Mouse (Mus musculus) heart, adult 2 months (tissue): ENCODE measurements around the gene Lmf2. TPM values are rescaled to one million over a fixed set of nuclear protein-coding genes. Genes with fewer than 3 reads are reported as not detected.

Experiments
- DNase-seq, 2 experiments: peaks; one replicate each; pipeline ENCODE4 v3.0.0; 2021
- H3K27ac ChIP-seq: fragments of 200-600 bp; 2 replicates; pipeline ENCODE4 v1.8.1; 2022
- H3K27me3 ChIP-seq: fragments of 200-500 bp; 2 replicates; pipeline ENCODE4 v1.6.1; 2012; ENCODE audit warnings: mild to moderate bottlenecking, low read length, inconsistent platforms, mixed read lengths; ENCODE audit not compliant: control insufficient read depth, insufficient read depth
- H3K36me3 ChIP-seq: fragments of 200-500 bp; 2 replicates; pipeline ENCODE4 v1.6.1; 2012; ENCODE audit warnings: low read length, inconsistent platforms; ENCODE audit not compliant: control insufficient read depth, insufficient read depth
- H3K4me1 ChIP-seq: fragments of 200-500 bp; 2 replicates; pipeline ENCODE4 v1.6.1; 2011; ENCODE audit warnings: low read length; ENCODE audit not compliant: control insufficient read depth, insufficient read depth
- H3K4me3 ChIP-seq: fragments of 200-600 bp; 2 replicates; pipeline ENCODE4 v1.8.1; 2022
- H3K79me2 ChIP-seq: fragments of 200-500 bp; replicated peaks from 2 replicates; pipeline ENCODE4 v1.6.1; 2012; ENCODE audit warnings: mild to moderate bottlenecking, inconsistent platforms, low read length, moderate library complexity, mixed read lengths; ENCODE audit not compliant: control insufficient read depth, insufficient read depth
- H3K9ac ChIP-seq: fragments of 200-500 bp; 2 replicates; pipeline ENCODE4 v1.6.1; 2012; ENCODE audit warnings: low read depth, mild to moderate bottlenecking, control low read depth, inconsistent platforms, low read length, mixed read lengths
- CTCF ChIP-seq: fragments of 200-600 bp; IDR thresholded peaks from 2 replicates; pipeline ENCODE4 v1.8.1; 2022; ENCODE audit warnings: antibody characterized with exemption, mild to moderate bottlenecking, moderate library complexity
- EP300 ChIP-seq: fragments of 200-500 bp; IDR thresholded peaks from 2 replicates; pipeline ENCODE4 v1.6.1; 2011; ENCODE audit warnings: low read depth, low read length, control low read depth; ENCODE audit not compliant: insufficient read depth
- POLR2A ChIP-seq: fragments of 200-500 bp; IDR thresholded peaks from 2 replicates; pipeline ENCODE4 v1.6.1; 2011; ENCODE audit warnings: mild to moderate bottlenecking, low read depth, low read length, control low read depth; ENCODE audit not compliant: insufficient read depth
- WGBS: fragments of 180-500 bp; shearing (Covaris S2); methylation state at CpG from one replicate; pipeline ENCODE4 v1.1.7; 2018; 5-methylcytosine and 5-hydroxymethylcytosine counted together
- intact Hi-C: fragments of 180-260 bp; cut with DNase I; formaldehyde crosslinking; loops from one replicate; pipeline ENCODE4 v1.15.1; 2025
- microRNA-seq, 2 experiments: library from miRNA; unstranded; fragments of <30 nt; microRNA quantifications; one replicate each; pipeline ENCODE4 v1.2.0; 2021
- polyA plus RNA-seq: library from polyadenylated mRNA; depleted of rRNA; stranded (reverse); fragments of >200 nt; gene quantifications from 2 replicates; pipeline ENCODE4 v1.2.3, GENCODE M21; 2012; rRNA removed
- total RNA-seq, 2 experiments: library from RNA; stranded (reverse); gene quantifications; 2 replicates each; pipeline ENCODE4 v1.2.3; 2021

Gene Lmf2
- total and polyA plus RNA-seq, 3 experiments: 25.7 to 33.3 (median 26.1) TPM

DNA sequence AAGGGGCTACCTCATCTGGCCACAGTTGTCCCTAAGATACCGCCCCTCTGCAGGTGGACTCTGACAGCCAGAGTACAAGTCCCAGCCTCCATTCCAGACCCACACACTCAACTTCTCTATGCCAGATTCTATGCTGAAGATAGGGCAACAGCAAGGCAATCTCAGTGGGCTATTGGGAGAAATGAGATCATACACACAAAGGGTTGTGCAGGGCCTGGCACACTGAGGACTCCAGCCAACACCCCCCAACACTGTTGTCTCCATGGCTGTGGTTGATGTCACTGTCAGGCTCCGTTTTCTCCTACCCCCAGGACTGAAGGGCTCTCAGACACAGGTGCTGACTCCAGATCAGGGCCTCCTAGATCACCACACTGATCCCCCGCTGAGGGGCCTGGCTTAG lies 41.4 kb downstream of the Lmf2 start:
- intact Hi-C loops: loop anchor here (2.0 kb wide), 1 partner anchor 41 kb away; the partner anchor contains the start of genes Lmf2 and Ncaph2
- no peak overlapping the region; the same call in 1 of the 2 replicates for H3K27ac ChIP-seq
- WGBS: 24% methylated on average over 3 of the region's 3 CpGs
- no peaks in the 10 kb centered on the region for H3K27me3 ChIP-seq
- no peak for DNase-seq
- TF ChIP-seq CTCF (no peak), POLR2A (no peak), EP300 (no peak)
- H3K79me2 ChIP-seq: peaks cover 19% of the 10 kb centered on the region
- no peaks in the 10 kb centered on the region for H3K36me3 ChIP-seq
- peaks cover 22% of the 10 kb centered on the region for H3K4me1 ChIP-seq
- peak overlapping the region; percentile 71 for H3K4me3 ChIP-seq
- peak overlapping the region; percentile 87 for H3K9ac ChIP-seq

DNA sequence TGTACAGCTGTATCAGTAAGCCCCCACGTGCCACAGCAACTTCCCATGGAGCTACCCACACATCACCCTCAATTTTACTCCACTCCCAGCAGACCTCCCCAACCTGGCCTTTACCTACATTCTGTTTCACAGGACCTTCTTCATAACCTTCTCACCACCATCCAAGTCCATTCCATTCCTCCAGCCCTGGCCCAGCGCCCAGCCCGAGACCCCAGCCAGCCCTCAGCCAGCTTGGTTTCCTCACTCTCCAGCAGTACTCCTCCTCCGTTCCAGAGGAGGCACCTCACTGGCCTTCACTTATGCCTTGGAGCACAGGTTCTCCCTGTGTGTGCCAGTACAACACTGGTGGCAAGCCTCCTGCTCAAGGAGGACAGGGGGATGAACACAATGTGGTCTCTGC lies 42.1 kb downstream of the Lmf2 start:
- Histone ChIP-seq H3K27me3 (no peaks in the 10 kb centered on the region), H3K36me3 (no peaks in the 10 kb centered on the region), H3K9ac (no peak overlapping the region), H3K27ac (no peak overlapping the region), H3K4me1 (peaks cover 26% of the 10 kb centered on the region), H3K4me3 (no peak overlapping the region), H3K79me2 (peaks cover 19% of the 10 kb centered on the region)
- WGBS: 61% methylated on average over 4 of the region's 4 CpGs
- no peak for DNase-seq
- TF ChIP-seq EP300 (no peak), POLR2A (no peak), CTCF (no peak)
- intact Hi-C loops: no loop called here

DNA sequence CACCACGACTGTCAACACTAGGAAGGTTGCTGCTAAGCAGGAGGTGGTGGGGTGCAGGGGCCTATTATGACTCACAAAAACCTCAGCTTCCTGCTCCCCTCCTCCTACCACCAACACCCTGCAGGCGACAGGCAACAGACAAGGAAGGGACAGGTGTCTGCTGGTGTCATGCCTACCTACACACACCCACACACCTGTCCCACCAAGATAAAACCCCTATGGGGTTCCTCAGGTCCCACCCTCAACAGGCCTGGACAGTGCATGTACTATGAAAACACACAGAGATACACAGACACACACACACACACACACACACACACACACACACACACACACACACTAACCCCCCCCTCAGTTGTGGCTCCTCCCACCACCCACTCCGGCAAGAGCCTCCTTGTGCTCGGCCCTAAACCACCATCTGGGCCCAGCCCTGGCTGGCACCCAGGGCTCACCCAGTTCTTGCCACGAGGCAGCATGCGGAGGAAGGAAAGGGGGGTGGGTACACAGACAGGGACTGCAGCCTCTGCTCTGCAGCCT lies 45.4 kb downstream of the Lmf2 start:
- Histone ChIP-seq H3K27me3 (no peaks in the 10 kb centered on the region), H3K9ac (no peak overlapping the region), H3K4me3 (no peak overlapping the region), H3K4me1 (peaks cover 27% of the 10 kb centered on the region), H3K27ac (no peak overlapping the region), H3K36me3 (no peaks in the 10 kb centered on the region), H3K79me2 (peaks cover 22% of the 10 kb centered on the region)
- intact Hi-C loops: no loop called here
- DNase-seq: peak in 1 of 2 experiments; percentile 45
- 18% methylated on average over 6 of the region's 6 CpGs for WGBS
- no peak for TF ChIP-seq CTCF
- no peak for TF ChIP-seq POLR2A
- no peak for TF ChIP-seq EP300

DNA sequence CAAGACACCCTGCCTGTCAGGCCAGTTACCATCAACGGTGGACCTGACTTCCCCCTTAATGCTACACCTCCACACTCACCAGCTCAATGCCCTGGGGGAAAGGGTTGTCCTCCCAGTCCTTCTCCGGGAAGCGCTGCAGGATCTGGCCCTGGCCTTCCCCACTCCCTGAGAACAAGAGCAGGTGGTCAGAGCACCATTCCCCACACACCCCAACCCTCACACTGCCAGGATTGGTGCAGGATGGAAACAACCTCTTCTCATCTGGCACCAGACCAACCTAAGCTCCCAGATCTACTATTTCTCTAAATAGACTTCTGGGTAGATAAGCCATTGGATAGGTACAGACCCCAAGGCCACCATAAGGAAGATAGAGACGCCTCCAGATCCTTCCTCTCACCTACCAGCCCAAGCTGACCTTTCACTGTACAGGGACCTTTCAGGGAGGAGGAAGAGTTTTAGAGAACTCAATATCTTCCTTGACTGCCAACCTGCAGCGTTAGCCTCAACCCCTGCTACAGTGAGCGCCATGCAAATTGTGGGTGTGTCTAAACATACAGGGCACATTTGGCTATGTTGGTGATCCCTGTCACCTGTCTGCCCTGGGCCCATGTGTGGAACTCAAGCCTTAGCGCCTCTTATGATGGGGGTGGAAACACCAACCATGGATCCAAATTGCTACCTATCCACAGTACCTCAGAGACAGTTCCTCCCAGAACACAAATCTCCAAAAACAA lies 46.9 kb downstream of the Lmf2 start:
- TF ChIP-seq CTCF (no peak), POLR2A (no peak), EP300 (no peak)
- DNase-seq: no peak
- intact Hi-C loops: no loop called here
- Histone ChIP-seq H3K4me1 (peaks cover 22% of the 10 kb centered on the region), H3K27ac (no peak overlapping the region), H3K9ac (no peak overlapping the region), H3K79me2 (peaks cover 11% of the 10 kb centered on the region), H3K4me3 (no peak overlapping the region), H3K36me3 (no peaks in the 10 kb centered on the region), H3K27me3 (no peaks in the 10 kb centered on the region)
- WGBS: 65% methylated on average over 7 of the region's 7 CpGs

DNA sequence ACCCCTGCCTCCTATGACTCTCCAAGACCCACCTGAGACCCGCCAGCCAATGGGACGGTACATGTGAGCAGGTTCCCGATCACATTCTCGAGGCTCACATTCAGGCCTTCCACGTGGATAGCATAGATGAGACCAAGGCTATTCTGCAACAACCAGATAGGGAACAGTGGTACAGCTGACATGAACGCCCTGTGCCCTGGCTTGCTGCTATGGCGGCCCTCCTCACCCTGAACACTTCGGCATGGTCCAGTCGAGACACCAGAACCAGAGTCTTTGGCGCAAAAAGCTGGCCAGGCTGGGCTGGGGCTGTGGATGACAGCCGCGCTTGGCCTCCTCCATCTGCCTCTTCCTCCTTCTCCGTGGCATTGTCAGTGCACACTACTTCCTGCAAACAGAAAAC lies 48.0 kb downstream of the Lmf2 start:
- intact Hi-C loops: no loop called here
- Histone ChIP-seq H3K4me1 (peaks cover 17% of the 10 kb centered on the region), H3K4me3 (no peak overlapping the region), H3K27ac (no peak overlapping the region), H3K9ac (no peak overlapping the region), H3K79me2 (peaks cover 7% of the 10 kb centered on the region), H3K36me3 (no peaks in the 10 kb centered on the region), H3K27me3 (no peaks in the 10 kb centered on the region)
- TF ChIP-seq CTCF: no peak
- whole genome bisulfite sequencing: 72% methylated on average over 13 of the region's 13 CpGs
- DNase-seq: no peak

DNA sequence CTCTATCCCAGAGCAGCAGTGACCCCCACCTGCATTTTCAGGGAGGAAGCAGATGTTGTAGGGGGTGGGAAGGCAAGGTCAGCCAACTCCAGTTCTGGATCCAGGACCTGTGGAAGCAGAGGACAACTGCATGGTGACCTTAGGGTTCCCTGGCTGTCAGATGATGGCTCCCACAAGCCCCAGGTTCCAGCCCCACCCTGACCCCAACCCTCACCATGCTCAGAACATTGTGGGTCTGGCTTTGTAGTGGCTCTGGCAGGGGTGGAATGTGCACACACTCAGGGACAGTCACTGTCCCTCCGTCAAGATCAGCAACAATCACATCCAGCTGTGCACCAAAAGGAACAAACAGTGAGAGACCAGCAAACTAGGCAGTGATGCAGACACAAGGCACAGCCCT lies 49.5 kb downstream of the Lmf2 start:
- no peak overlapping the region for H3K9ac ChIP-seq
- peaks cover 3% of the 10 kb centered on the region for H3K79me2 ChIP-seq
- no peaks in the 10 kb centered on the region for H3K36me3 ChIP-seq
- H3K27ac ChIP-seq: no peak overlapping the region
- no peak for DNase-seq
- WGBS: 62% methylated on average over 1 of the region's 1 CpGs
- H3K4me1 ChIP-seq: peaks cover 13% of the 10 kb centered on the region
- H3K27me3 ChIP-seq: no peaks in the 10 kb centered on the region
- no peak for TF ChIP-seq CTCF
- intact Hi-C loops: no loop called here
- H3K4me3 ChIP-seq: no peak overlapping the region

Small RNA genes within 50 kb of the gene (microRNA-seq; reads per million reads assigned to microRNA genes)
- 0 to 0.39 reads per million in 2 experiments for gene Mir6959

Other genes starting within 250 kb of the Lmf2 start
- 1 to 10 TPM; 7.3 to 8.7 TPM for gene Tubgcp6, start 232.5 kb downstream of the Lmf2 start, total RNA-seq
- gene Tubgcp6, start 232.5 kb downstream of the Lmf2 start, polyA plus RNA-seq: 16.2 and 18.7 TPM in 2 replicates
- 1 to 10 TPM; 6.3 to 7.6 TPM for gene Hdac10, start 227.0 kb downstream of the Lmf2 start, total RNA-seq
- 19.5 and 23.1 TPM in 2 replicates for gene Hdac10, start 227.0 kb downstream of the Lmf2 start, polyA plus RNA-seq
- 10 to 100 TPM; 20.7 to 21.1 TPM for gene Mapk12, start 215.0 kb downstream of the Lmf2 start, total RNA-seq
- 30.5 and 43.2 TPM in 2 replicates for gene Mapk12, start 215.0 kb downstream of the Lmf2 start, polyA plus RNA-seq
- 1 to 10 TPM; 1.9 to 2.0 TPM for gene Mapk11, start 206.0 kb downstream of the Lmf2 start, total RNA-seq
- 4.7 and 5.2 TPM in 2 replicates for gene Mapk11, start 206.0 kb downstream of the Lmf2 start, polyA plus RNA-seq
- 10 to 100 TPM; 75.7 to 93.5 TPM for gene Plxnb2, start 174.9 kb downstream of the Lmf2 start, total RNA-seq
- gene Plxnb2, start 174.9 kb downstream of the Lmf2 start, polyA plus RNA-seq: 92.3 and 121 TPM in 2 replicates
- 1 to 10 TPM; 8.4 to 9.1 TPM for gene Dennd6b, start 159.2 kb downstream of the Lmf2 start, total RNA-seq
- gene Dennd6b, start 159.2 kb downstream of the Lmf2 start, polyA plus RNA-seq: 24.0 and 27.7 TPM in 2 replicates
- gene Ppp6r2, start 144.1 kb downstream of the Lmf2 start, total RNA-seq: 10 to 100 TPM; 66.7 to 79.0 TPM
- gene Ppp6r2, start 144.1 kb downstream of the Lmf2 start, polyA plus RNA-seq: 73.2 and 107 TPM in 2 replicates
- gene Sbf1, start 40.3 kb downstream of the Lmf2 start, total RNA-seq: 10 to 100 TPM; 61.3 to 63.6 TPM
- gene Sbf1, start 40.3 kb downstream of the Lmf2 start, polyA plus RNA-seq: 116 and 150 TPM in 2 replicates
- not detected for gene Adm2, start 32.9 kb downstream of the Lmf2 start, total RNA-seq
- not detected in 2 replicates for gene Adm2, start 32.9 kb downstream of the Lmf2 start, polyA plus RNA-seq
- gene Miox, start 21.3 kb downstream of the Lmf2 start, total RNA-seq: not detected
- not detected in 2 replicates for gene Miox, start 21.3 kb downstream of the Lmf2 start, polyA plus RNA-seq
- 10 to 100 TPM; 49.3 to 55.7 TPM for gene Ncaph2, start 60 bp upstream of the Lmf2 start, total RNA-seq
- 69.9 and 70.0 TPM in 2 replicates for gene Ncaph2, start 60 bp upstream of the Lmf2 start, polyA plus RNA-seq
- 10 to 100 TPM; 25.1 to 29.4 TPM for gene Sco2, start 18.2 kb upstream of the Lmf2 start, total RNA-seq
- gene Sco2, start 18.2 kb upstream of the Lmf2 start, polyA plus RNA-seq: 35.6 and 40.7 TPM in 2 replicates
- gene Tymp, start 21.4 kb upstream of the Lmf2 start, total RNA-seq: under 1 TPM; 0.18 to 0.47 TPM
- 1.1 and 1.8 TPM in 2 replicates for gene Tymp, start 21.4 kb upstream of the Lmf2 start, polyA plus RNA-seq
- gene Odf3b, start 23.6 kb upstream of the Lmf2 start, total RNA-seq: under 1 TPM; 0.91 to 0.94 TPM
- 3.6 and 9.1 TPM in 2 replicates for gene Odf3b, start 23.6 kb upstream of the Lmf2 start, polyA plus RNA-seq
- gene Klhdc7b, start 29.3 kb upstream of the Lmf2 start, total RNA-seq: not detected
- not detected in 2 replicates for gene Klhdc7b, start 29.3 kb upstream of the Lmf2 start, polyA plus RNA-seq
- gene Syce3, start 54.8 kb upstream of the Lmf2 start, total RNA-seq: not detected
- not detected in 2 replicates for gene Syce3, start 54.8 kb upstream of the Lmf2 start, polyA plus RNA-seq
- 100 to 1,000 TPM; 565 to 584 TPM for gene Cpt1b, start 70.2 kb upstream of the Lmf2 start, total RNA-seq
- gene Cpt1b, start 70.2 kb upstream of the Lmf2 start, polyA plus RNA-seq: 786 and 953 TPM in 2 replicates
- 1 to 10 TPM; 1.2 TPM for gene C730034F03Rik, start 73.9 kb upstream of the Lmf2 start, total RNA-seq
- gene C730034F03Rik, start 73.9 kb upstream of the Lmf2 start, polyA plus RNA-seq: 1.0 and 1.1 TPM in 2 replicates
- 1 to 10 TPM; 5.5 to 9.5 TPM for gene Gm44502, start 74.0 kb upstream of the Lmf2 start, total RNA-seq
- 2.1 and 2.5 TPM in 2 replicates for gene Gm44502, start 74.0 kb upstream of the Lmf2 start, polyA plus RNA-seq
- 10 to 100 TPM; 46.8 to 48.2 TPM for gene Chkb, start 74.2 kb upstream of the Lmf2 start, total RNA-seq
- 81.3 and 91.7 TPM in 2 replicates for gene Chkb, start 74.2 kb upstream of the Lmf2 start, polyA plus RNA-seq
- gene Mapk8ip2, start 98.3 kb upstream of the Lmf2 start, total RNA-seq: under 1 TPM in 1 of 2 experiments, not detected in 1; 0.16 TPM
- 0.18 and 0.29 TPM in 2 replicates for gene Mapk8ip2, start 98.3 kb upstream of the Lmf2 start, polyA plus RNA-seq
- 10 to 100 TPM; 11.1 to 13.5 TPM for gene Arsa, start 121.8 kb upstream of the Lmf2 start, total RNA-seq
- gene Arsa, start 121.8 kb upstream of the Lmf2 start, polyA plus RNA-seq: 19.5 and 22.1 TPM in 2 replicates
- 10 to 100 TPM; 44.3 to 52.2 TPM for gene Shank3, start 144.0 kb upstream of the Lmf2 start, total RNA-seq
- 29.6 and 31.0 TPM in 2 replicates for gene Shank3, start 144.0 kb upstream of the Lmf2 start, polyA plus RNA-seq
- gene Acr, start 212.7 kb upstream of the Lmf2 start, total RNA-seq: under 1 TPM in 1 of 2 experiments, not detected in 1; 0.57 TPM
- gene Acr, start 212.7 kb upstream of the Lmf2 start, polyA plus RNA-seq: 1.4 and 1.6 TPM in 2 replicates
- gene Rabl2, start 236.3 kb upstream of the Lmf2 start, total RNA-seq: 1 to 10 TPM; 3.7 to 4.2 TPM
- 5.2 and 11.0 TPM in 2 replicates for gene Rabl2, start 236.3 kb upstream of the Lmf2 start, polyA plus RNA-seq